8 mouse cellular contexts compared by ENCODE assay signal in the genomic region with DNA sequence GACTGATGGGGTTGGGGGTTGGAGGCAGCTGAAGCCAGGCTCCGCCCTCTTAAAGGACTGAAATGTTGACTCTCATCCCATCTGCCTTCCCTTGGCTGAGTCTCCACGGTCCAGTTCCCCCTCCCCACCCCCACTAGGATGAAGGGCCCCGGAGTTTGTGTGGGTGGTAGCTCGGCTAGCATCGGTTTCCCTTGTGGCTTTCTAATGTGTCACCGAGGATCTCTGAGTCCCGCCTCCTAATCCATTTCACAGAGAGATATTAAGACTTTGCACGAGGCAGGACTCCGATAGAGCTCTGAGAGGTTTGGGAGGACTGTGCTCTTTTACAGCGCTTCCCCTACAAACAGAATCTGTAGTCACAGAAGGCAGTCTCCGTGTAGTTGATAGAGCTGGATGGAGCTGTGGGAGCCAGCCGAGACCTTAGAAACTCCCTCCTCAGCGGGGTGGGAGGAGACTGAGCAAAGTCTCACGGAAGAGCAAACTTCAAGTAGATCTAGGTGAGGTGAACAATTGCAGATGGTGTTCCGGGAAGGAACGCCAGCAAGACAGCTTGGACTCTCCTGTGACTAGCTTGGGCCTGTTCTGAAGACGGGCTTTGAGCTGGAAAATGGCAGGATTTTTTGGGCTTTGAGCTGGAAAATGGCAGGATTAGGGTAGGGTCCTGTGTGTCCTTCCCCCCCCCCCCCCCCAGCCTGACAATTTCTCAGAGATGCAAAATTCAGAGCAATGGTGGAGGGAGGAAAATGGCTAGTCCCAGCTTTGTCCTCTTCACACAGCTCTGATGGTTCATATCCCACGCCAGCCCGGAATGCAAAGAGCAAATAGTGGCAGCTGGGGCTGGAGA. TPM values are rescaled to one million over a fixed set of nuclear protein-coding genes. Genes with fewer than 3 reads are reported as not detected.
A peak's percentile ranks its signal among the peaks of the same experiment; 100 is the strongest.
DNase-seq lines count a peak whose midpoint lies in the region; ATAC-seq lines count a peak whose summit lies in the region.

A gene (minus strand): TSS at position 1 of the 844 bp plus-strand sequence.

- H3K36me3 ChIP-seq in forebrain, embryonic 13.5 days (ENCODE audit: poor library complexity, severe bottlenecking) = no peaks in the 10 kb centered on the region
- H3K36me3 ChIP-seq in splenic B cell, adult 2 months (ENCODE audit: control insufficient read depth, insufficient read depth, low read length, poor library complexity, severe bottlenecking) = no peaks in the 10 kb centered on the region

- peak; percentile 48 for DNase-seq in cerebellum, adult 9-10 months
- DNase-seq in cerebellum, adult 11 months = no peak
- DNase-seq in T-cell, adult 2 months (ENCODE audit: low spot score) = peak; percentile 65
- DNase-seq in heart, postnatal 25 days (ENCODE audit: low spot score) = no peak
- peak; percentile 77 to 87 for DNase-seq in kidney, postnatal 4 days
- peak; percentile 5 for DNase-seq in splenic B cell, adult 2 months (ENCODE audit: low read depth, low spot score)

- WGBS in forebrain, embryonic 13.5 days = 6% methylated on average over 19 of the region's 19 CpGs

- peaks cover 49% of the 10 kb centered on the region for H3K4me1 ChIP-seq in forebrain, embryonic 13.5 days

- peak within 1 kb of the TSS; percentile 93 for H3K9ac ChIP-seq in forebrain, embryonic 13.5 days

- H3K4me3 ChIP-seq in forebrain, embryonic 13.5 days = peak within 1 kb of the TSS; percentile 79

- ATAC-seq in forebrain, embryonic 13.5 days = peak; percentile 46
- ATAC-seq in megakaryocyte, adult 5-6 weeks (ENCODE audit: poor library complexity, severe bottlenecking) = 0 out of 2 replicates have a peak, but pooled peaks have one; percentile 21

- peak within 1 kb of the TSS; percentile 99 for H3K27ac ChIP-seq in forebrain, embryonic 13.5 days

- peak within 1 kb of the TSS; percentile 88 for H3K4me2 ChIP-seq in forebrain, embryonic 13.5 days

- H3K9me3 ChIP-seq in forebrain, embryonic 13.5 days (replicated peaks) = no peaks in the 10 kb centered on the region

- no peaks in the 10 kb centered on the region for H3K27me3 ChIP-seq in forebrain, embryonic 13.5 days
- H3K27me3 ChIP-seq in splenic B cell, adult 2 months (ENCODE audit: control insufficient read depth, insufficient read depth, low read length, poor library complexity, severe bottlenecking) = no peaks in the 10 kb centered on the region; the same call in 1 of the 2 replicates

- intact Hi-C loops in heart, postnatal 25 days (cut with DNase I) = no loop called here

RNA-seq across cellular contexts. Expression of the gene that starts here (rescaled TPM):
- 153 and 169 TPM in 2 replicates for polyA plus RNA-seq in forebrain, embryonic 13.5 days (2015; fragmentation: Nextera tagmentation; extraction: Ambion mirVana)
- 10 to 100 TPM; 33.1 to 41.7 TPM for total RNA-seq in heart, postnatal 25 days (2021)
- total RNA-seq in megakaryocyte, adult 5-6 weeks (2015) = 0.91 and 1.0 TPM in 2 replicates
- 0.49 and 1.0 TPM in 2 replicates for total RNA-seq in megakaryocyte, adult 5-6 weeks (2017)

Comparison
In these comparisons a context has a peak if more than half of its experiments do, and no peak if none do; other contexts are left out.
1. RNA of the gene that starts here (total RNA-seq): 33.1 to 41.7 TPM in heart, postnatal 25 days; 0.49 to 1.0 TPM in megakaryocyte, adult 5-6 weeks; every median in the first group is over 10 times any median in the second.
2. DNase-seq: peak in cerebellum, adult 9-10 months (single experiment), T-cell, adult 2 months (single experiment), kidney, postnatal 4 days (2 of 2) and splenic B cell, adult 2 months (single experiment); none in cerebellum, adult 11 months (single experiment) and heart, postnatal 25 days (single experiment).